Mouse (Mus musculus): ENCODE results near the gene Phf3. TPM values are rescaled to one million over a fixed set of nuclear protein-coding genes. Genes with fewer than 3 reads are reported as not detected.

The Phf3 gene
- polyA plus RNA-seq, 1 experiment from 2014 or later = 26.9 TPM

GRCm38 (mm10) chr1:30872836-30873540, 733 bp downstream of the Phf3 start:
- Histone ChIP-seq H3K9me3 (replicated peaks) (no peaks in the 10 kb centered on the region), H3K27me3 (ENCODE audit: low read depth, poor library complexity, severe bottlenecking) (no peaks in the 10 kb centered on the region), H3K4me1 (peaks cover 11% of the 10 kb centered on the region), H3K4me3 (peak overlapping the region; percentile 92), H3K27ac (peak overlapping the region; percentile 99), H3K36me3 (no peaks in the 10 kb centered on the region)
- under 1% methylated on average over 78 of the region's 79 CpGs for WGBS
- DNase-seq (ENCODE audit: low spot score) = peak; percentile 72

DNA sequence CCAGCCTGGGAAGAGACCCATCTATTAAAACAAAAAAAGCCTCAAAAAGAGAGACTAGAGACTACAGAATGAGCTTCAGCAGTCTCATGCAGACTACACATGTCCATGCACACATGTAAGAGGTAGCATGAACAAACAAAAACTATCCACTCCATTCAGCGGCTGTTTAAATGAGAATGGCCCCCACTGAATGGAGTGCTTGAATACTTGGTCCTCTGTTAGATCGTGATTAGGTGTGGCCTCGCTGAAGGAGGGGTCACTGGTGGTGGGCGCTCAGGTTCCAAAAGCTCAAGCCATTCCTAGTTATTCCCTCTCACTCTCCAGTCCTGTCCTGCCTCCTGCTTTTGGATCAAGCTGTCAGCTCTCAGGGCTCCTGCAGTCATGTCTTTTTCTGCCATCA, 5.9 kb downstream of the Phf3 start:
- Histone ChIP-seq H3K4me3 (no peak overlapping the region), H3K9me3 (replicated peaks) (no peaks in the 10 kb centered on the region)

DNA sequence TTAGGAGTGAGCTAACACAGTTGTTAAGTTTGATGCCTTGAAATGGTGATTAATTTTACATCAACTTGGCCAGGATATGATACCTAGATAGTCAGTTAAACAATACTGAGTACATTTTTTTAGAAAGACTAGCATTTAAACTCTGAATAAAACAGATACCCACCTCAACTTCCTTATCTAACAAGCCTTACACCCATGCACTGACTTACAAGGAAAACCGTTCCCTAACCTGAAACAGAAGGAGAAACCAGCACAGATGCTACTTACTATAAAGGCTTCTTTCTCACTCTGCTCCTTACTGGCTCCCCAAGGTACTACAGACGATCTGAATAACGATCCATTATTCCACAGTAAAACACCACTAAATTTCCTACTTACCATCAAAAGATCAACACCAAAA, 21.2 kb downstream of the Phf3 start:
- no peak overlapping the region for H3K4me3 ChIP-seq
- no peak for DNase-seq (ENCODE audit: low spot score)
- no peak overlapping the region for H3K27ac ChIP-seq
- H3K4me1 ChIP-seq = no peaks in the 10 kb centered on the region
- peaks cover 10% of the 10 kb centered on the region; the same call in 1 of the 2 replicates for H3K36me3 ChIP-seq
- 89% methylated on average over 3 of the region's 3 CpGs for WGBS
- H3K27me3 ChIP-seq (ENCODE audit: low read depth, poor library complexity, severe bottlenecking) = no peaks in the 10 kb centered on the region
- H3K9me3 ChIP-seq (replicated peaks) = no peaks in the 10 kb centered on the region

More for the DNA sequence above, 5.9 kb downstream of the Phf3 start:
- 94% methylated on average over 4 of the region's 4 CpGs for WGBS
- Histone ChIP-seq H3K27ac (no peak overlapping the region), H3K4me1 (peaks cover 6% of the 10 kb centered on the region), H3K36me3 (0 out of 2 replicates have a peak, but pooled peaks cover 2% of the 10 kb centered on the region), H3K27me3 (ENCODE audit: low read depth, poor library complexity, severe bottlenecking) (no peaks in the 10 kb centered on the region)
- DNase-seq (ENCODE audit: low spot score) = no peak

GRCm38 (mm10) chr1:30851920-30852319, 21.8 kb downstream of the Phf3 start:
- WGBS = 96% methylated on average over 3 of the region's 3 CpGs
- no peaks in the 10 kb centered on the region for H3K4me1 ChIP-seq
- no peaks in the 10 kb centered on the region for H3K9me3 ChIP-seq (replicated peaks)
- H3K27ac ChIP-seq = no peak overlapping the region
- no peak for DNase-seq (ENCODE audit: low spot score)
- no peaks in the 10 kb centered on the region for H3K27me3 ChIP-seq (ENCODE audit: low read depth, poor library complexity, severe bottlenecking)
- H3K4me3 ChIP-seq = no peak overlapping the region
- peaks cover 10% of the 10 kb centered on the region; the same call in 1 of the 2 replicates for H3K36me3 ChIP-seq

- Histone ChIP-seq H3K9me3 (replicated peaks) (no peaks in the 10 kb centered on the region), H3K27ac (no peak overlapping the region), H3K4me1 (no peaks in the 10 kb centered on the region), H3K36me3 (peaks cover 10% of the 10 kb centered on the region; the same call in 1 of the 2 replicates), H3K27me3 (ENCODE audit: low read depth, poor library complexity, severe bottlenecking) (no peaks in the 10 kb centered on the region), H3K4me3 (no peak overlapping the region)
- no peak for DNase-seq (ENCODE audit: low spot score)
- WGBS = 98% methylated on average over 2 of the region's 2 CpGs
These were observed 22.8 kb downstream of the Phf3 start for GRCm38 (mm10) chr1:30850906-30851305.

GRCm38 (mm10) chr1:30849955-30850354, 23.8 kb downstream of the Phf3 start:
- Histone ChIP-seq H3K9me3 (replicated peaks) (no peaks in the 10 kb centered on the region), H3K36me3 (peaks cover 10% of the 10 kb centered on the region; the same call in 1 of the 2 replicates), H3K27me3 (ENCODE audit: low read depth, poor library complexity, severe bottlenecking) (no peaks in the 10 kb centered on the region), H3K4me1 (no peaks in the 10 kb centered on the region), H3K4me3 (no peak overlapping the region), H3K27ac (no peak overlapping the region)
- 87% methylated on average over 3 of the region's 3 CpGs for WGBS
- DNase-seq (ENCODE audit: low spot score) = no peak

- Histone ChIP-seq H3K4me1 (no peaks in the 10 kb centered on the region), H3K36me3 (peaks cover 10% of the 10 kb centered on the region; the same call in 1 of the 2 replicates)
- 57% methylated on average over 1 of the region's 1 CpGs for WGBS
These were observed 26.0 kb downstream of the Phf3 start for GRCm38 (mm10) chr1:30847706-30848105.

DNA sequence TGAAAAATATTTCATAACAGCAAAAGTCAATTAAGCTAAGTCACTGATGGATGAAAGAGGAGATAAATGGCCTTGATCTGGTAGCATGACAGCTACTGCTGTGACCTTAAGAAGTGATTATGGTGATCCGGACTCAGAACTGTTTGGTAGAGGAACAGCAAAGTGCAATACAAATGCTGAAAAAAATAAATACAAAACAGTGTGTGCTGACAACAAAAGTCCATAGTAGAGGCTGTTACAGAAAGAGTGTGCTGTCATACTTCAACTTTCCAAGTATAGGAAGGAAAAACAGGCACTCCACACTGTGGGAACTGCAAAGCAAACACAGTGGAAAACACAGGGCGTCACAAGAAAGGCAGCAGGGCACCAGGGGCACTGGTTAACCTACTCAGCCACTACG, 34.1 kb downstream of the Phf3 start:
- Histone ChIP-seq H3K27ac (no peak overlapping the region), H3K36me3 (peaks cover 22% of the 10 kb centered on the region), H3K4me3 (no peak overlapping the region), H3K4me1 (no peaks in the 10 kb centered on the region), H3K9me3 (replicated peaks) (no peaks in the 10 kb centered on the region), H3K27me3 (ENCODE audit: low read depth, poor library complexity, severe bottlenecking) (no peaks in the 10 kb centered on the region)
- 78% methylated on average over 3 of the region's 3 CpGs for WGBS
- DNase-seq (ENCODE audit: low spot score) = no peak

More at GRCm38 (mm10) chr1:30847706-30848105, 26.0 kb downstream of the Phf3 start:
- no peak for DNase-seq (ENCODE audit: low spot score)
- Histone ChIP-seq H3K4me3 (no peak overlapping the region), H3K27ac (no peak overlapping the region), H3K9me3 (replicated peaks) (no peaks in the 10 kb centered on the region), H3K27me3 (ENCODE audit: low read depth, poor library complexity, severe bottlenecking) (no peaks in the 10 kb centered on the region)

- Histone ChIP-seq H3K27me3 (ENCODE audit: low read depth, poor library complexity, severe bottlenecking) (no peaks in the 10 kb centered on the region), H3K4me3 (no peak overlapping the region), H3K4me1 (no peaks in the 10 kb centered on the region), H3K36me3 (peaks cover 33% of the 10 kb centered on the region), H3K9me3 (replicated peaks) (no peaks in the 10 kb centered on the region), H3K27ac (no peak overlapping the region)
- no peak for DNase-seq (ENCODE audit: low spot score)
- WGBS = 98% methylated on average over 6 of the region's 6 CpGs
These were observed 38.2 kb downstream of the Phf3 start for GRCm38 (mm10) chr1:30835512-30835911.

GRCm38 (mm10) chr1:30832778-30833177, 40.9 kb downstream of the Phf3 start:
- H3K9me3 ChIP-seq (replicated peaks) = no peaks in the 10 kb centered on the region
- no peak for DNase-seq (ENCODE audit: low spot score)
- H3K4me3 ChIP-seq = no peak overlapping the region
- no peaks in the 10 kb centered on the region for H3K27me3 ChIP-seq (ENCODE audit: low read depth, poor library complexity, severe bottlenecking)
- no peaks in the 10 kb centered on the region for H3K4me1 ChIP-seq
- WGBS = 87% methylated on average over 4 of the region's 4 CpGs
- no peak overlapping the region for H3K27ac ChIP-seq
- H3K36me3 ChIP-seq = peaks cover 55% of the 10 kb centered on the region

GRCm38 (mm10) chr1:30819414-30819813, 54.3 kb downstream of the Phf3 start:
- no peak overlapping the region for H3K27ac ChIP-seq
- H3K9me3 ChIP-seq (replicated peaks) = no peaks in the 10 kb centered on the region
- WGBS = 95% methylated on average over 6 of the region's 6 CpGs
- peaks cover 68% of the 10 kb centered on the region for H3K36me3 ChIP-seq
- no peak for DNase-seq (ENCODE audit: low spot score)
- H3K4me1 ChIP-seq = no peaks in the 10 kb centered on the region
- H3K4me3 ChIP-seq = no peak overlapping the region
- H3K27me3 ChIP-seq (ENCODE audit: low read depth, poor library complexity, severe bottlenecking) = no peaks in the 10 kb centered on the region

DNA sequence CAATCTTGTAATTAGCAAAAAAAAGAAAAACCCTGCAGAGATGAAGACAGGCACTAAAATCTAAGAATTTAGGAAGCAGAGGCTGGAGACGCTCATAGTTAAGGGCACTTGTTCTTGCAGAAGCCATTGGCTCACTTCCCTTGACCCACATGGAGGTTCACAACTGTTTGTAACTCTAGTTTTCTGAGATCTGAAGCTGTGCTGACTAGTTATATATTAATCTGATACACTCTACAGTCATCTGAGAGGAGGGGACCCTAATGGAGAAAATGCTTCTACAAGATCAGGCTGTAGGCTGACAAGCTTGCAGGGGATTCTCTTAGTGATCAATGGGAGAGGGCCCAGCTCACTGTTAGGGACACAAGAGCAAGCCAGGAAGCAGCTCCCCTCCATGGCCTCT, 58.1 kb downstream of the Phf3 start:
- 95% methylated on average over 1 of the region's 1 CpGs for WGBS
- peaks cover 89% of the 10 kb centered on the region for H3K36me3 ChIP-seq
- no peak overlapping the region for H3K27ac ChIP-seq
- no peaks in the 10 kb centered on the region for H3K9me3 ChIP-seq (replicated peaks)
- no peak overlapping the region for H3K4me3 ChIP-seq
- H3K27me3 ChIP-seq (ENCODE audit: low read depth, poor library complexity, severe bottlenecking) = no peaks in the 10 kb centered on the region
- no peak for DNase-seq (ENCODE audit: low spot score)
- no peaks in the 10 kb centered on the region for H3K4me1 ChIP-seq

- Histone ChIP-seq H3K27ac (no peak overlapping the region), H3K36me3 (peaks cover 89% of the 10 kb centered on the region), H3K4me3 (no peak overlapping the region), H3K4me1 (no peaks in the 10 kb centered on the region), H3K9me3 (replicated peaks) (no peaks in the 10 kb centered on the region), H3K27me3 (ENCODE audit: low read depth, poor library complexity, severe bottlenecking) (no peaks in the 10 kb centered on the region)
- WGBS = 89% methylated on average over 2 of the region's 2 CpGs
- no peak for DNase-seq (ENCODE audit: low spot score)
These were observed 58.7 kb downstream of the Phf3 start for GRCm38 (mm10) chr1:30814987-30815386.
